Mouse (Mus musculus) adipose tissue, adult 10 weeks (tissue): ENCODE results near the gene Ap3d1. TPM values are rescaled to one million over a fixed set of nuclear protein-coding genes. Genes with fewer than 3 reads are reported as not detected.

Experiments
- polyA plus RNA-seq: library from polyadenylated mRNA; stranded (reverse); fragments of 350-450 nt; fragmentation: Illumina TruSeq; extraction: RNeasy Lipid Tissue Mini Kit (QIAGEN cat#74804); gene quantifications from one replicate; pipeline ENCODE4 v1.2.3, GENCODE M21; 2014; ENCODE audit warnings: low read depth, low replicate concordance

Gene Ap3d1
- polyA plus RNA-seq = 80.0 TPM

GRCm38 (mm10) chr10:80742180-80742978 lies at the start of gene Ap3d1:
Gene Ap3d1, minus strand, starts transcription at chr10:80742264.

GRCm38 (mm10) chr10:80754594-80755290 lies 12.7 kb upstream of the Ap3d1 start, which contains the start of gene Dot1l:
Gene Dot1l, plus strand, starts transcription at chr10:80755206.

GRCm38 (mm10) chr10:80701721-80702535 lies 40.1 kb downstream of the Ap3d1 start, which contains the start of the genes Mob3a and Izumo4:
Gene Mob3a, minus strand, starts transcription at chr10:80701977.
Gene Izumo4, plus strand, starts transcription at chr10:80702184.

GRCm38 (mm10) chr10:80677942-80678436 lies 64.1 kb downstream of the Ap3d1 start, which contains the start of gene Mknk2:
Gene Mknk2, minus strand, starts transcription at chr10:80678112.

Other genes starting within 250 kb of the Ap3d1 start
- not detected for gene Onecut3, start 247.4 kb downstream of the Ap3d1 start, polyA plus RNA-seq
- 26.6 TPM for gene Atp8b3, start 203.1 kb downstream of the Ap3d1 start, polyA plus RNA-seq
- 24.3 TPM for gene Rexo1, start 180.7 kb downstream of the Ap3d1 start, polyA plus RNA-seq
- gene Klf16, start 164.9 kb downstream of the Ap3d1 start, polyA plus RNA-seq = 16.1 TPM
- gene Abhd17a, start 151.9 kb downstream of the Ap3d1 start, polyA plus RNA-seq = 72.8 TPM
- gene Scamp4, start 139.4 kb downstream of the Ap3d1 start, polyA plus RNA-seq = 49.8 TPM
- gene Adat3, start 139.4 kb downstream of the Ap3d1 start, polyA plus RNA-seq = 3.3 TPM
- 1.5 TPM for gene Gm49322, start 136.2 kb downstream of the Ap3d1 start, polyA plus RNA-seq
- gene Csnk1g2, start 119.4 kb downstream of the Ap3d1 start, polyA plus RNA-seq = 139 TPM
- gene Btbd2, start 85.2 kb downstream of the Ap3d1 start, polyA plus RNA-seq = 51.0 TPM
- gene Mknk2, start 64.2 kb downstream of the Ap3d1 start, polyA plus RNA-seq = 248 TPM
- 18.5 TPM for gene Mob3a, start 40.3 kb downstream of the Ap3d1 start, polyA plus RNA-seq
- gene Izumo4, start 40.1 kb downstream of the Ap3d1 start, polyA plus RNA-seq = 56.3 TPM
- gene Dot1l, start 12.9 kb upstream of the Ap3d1 start, polyA plus RNA-seq = 37.2 TPM
- gene Sf3a2, start 55.9 kb upstream of the Ap3d1 start, polyA plus RNA-seq = 31.2 TPM
- gene Plekhj1, start 56.4 kb upstream of the Ap3d1 start, polyA plus RNA-seq = 48.9 TPM
- gene Amh, start 63.0 kb upstream of the Ap3d1 start, polyA plus RNA-seq = 0.19 TPM
- gene Jsrp1, start 71.2 kb upstream of the Ap3d1 start, polyA plus RNA-seq = not detected
- gene Oaz1, start 84.4 kb upstream of the Ap3d1 start, polyA plus RNA-seq = 485 TPM
- gene Lingo3, start 101.8 kb upstream of the Ap3d1 start, polyA plus RNA-seq = not detected
- 80.8 TPM for gene Lsm7, start 112.9 kb upstream of the Ap3d1 start, polyA plus RNA-seq
- 22.0 TPM for gene Sppl2b, start 113.0 kb upstream of the Ap3d1 start, polyA plus RNA-seq
- gene Tmprss9, start 129.6 kb upstream of the Ap3d1 start, polyA plus RNA-seq = 0.10 TPM
- 135 TPM for gene Timm13, start 158.7 kb upstream of the Ap3d1 start, polyA plus RNA-seq
- gene Lmnb2, start 176.0 kb upstream of the Ap3d1 start, polyA plus RNA-seq = 11.7 TPM
- 7.9 TPM for gene Gadd45b, start 187.8 kb upstream of the Ap3d1 start, polyA plus RNA-seq